Mouse (Mus musculus): Measurements from ENCODE around the gene Itm2b. TPM values are rescaled to one million over a fixed set of nuclear protein-coding genes. Genes with fewer than 3 reads are reported as not detected.

The Itm2b gene
- polyA plus RNA-seq, 1 experiment from 2014 or later = 508 TPM

Other genes with a start within 250 kb of the Itm2b start
- gene Lpar6, start 147.4 kb downstream of the Itm2b start, polyA plus RNA-seq (2015; fragmentation: Nextera tagmentation; extraction: Ambion mirVana) = 9.0 and 9.4 TPM in 2 replicates
- 18.8 and 21.5 TPM in 2 replicates for gene Rb1, start 59.5 kb downstream of the Itm2b start, polyA plus RNA-seq (2015; fragmentation: Nextera tagmentation; extraction: Ambion mirVana)
- 112 and 124 TPM in 2 replicates for gene Med4, start 124.7 kb upstream of the Itm2b start, polyA plus RNA-seq (2015; fragmentation: Nextera tagmentation; extraction: Ambion mirVana)
- 103 and 110 TPM in 2 replicates for gene Sucla2, start 140.0 kb upstream of the Itm2b start, polyA plus RNA-seq (2015; fragmentation: Nextera tagmentation; extraction: Ambion mirVana)
- 7.9 and 10.0 TPM in 2 replicates for gene Nudt15, start 163.0 kb upstream of the Itm2b start, polyA plus RNA-seq (2015; fragmentation: Nextera tagmentation; extraction: Ambion mirVana)